Mouse (Mus musculus) embryonic facial prominence, embryonic 14.5 days (tissue): ENCODE measurements around the gene Gprin1. TPM values are rescaled to one million over a fixed set of nuclear protein-coding genes. Genes with fewer than 3 reads are reported as not detected.
"Not testable (repeated sequence)": the region's sequence is repeated elsewhere in the genome, so short reads cannot be mapped to it uniquely, and the experiment has no call there.

ENCODE experiments used
- ATAC-seq: fragments of 200-750 bp; cut with Nextera tagmentation; 2 replicates; pipeline ENCODE4 v1.8.0; 2017; ENCODE audit warnings: low read depth, moderate number of reproducible peaks, moderate TSS enrichment
- DNase-seq: peaks from one replicate; pipeline ENCODE4 v3.0.0-alpha.2; 2015; ENCODE audit warnings: low spot score
- H3K27ac ChIP-seq: fragments of 300-500 bp; sonication (generic); replicated peaks from 2 replicates; pipeline ENCODE4 v1.5.1; 2014; ENCODE audit warnings: low read depth, mild to moderate bottlenecking, low read length, moderate library complexity
- H3K27me3 ChIP-seq: fragments of 300-500 bp; sonication (generic); replicated peaks from 2 replicates; pipeline ENCODE4 v1.6.1; 2014; ENCODE audit warnings: low read length; ENCODE audit not compliant: control insufficient read depth, insufficient read depth
- H3K36me3 ChIP-seq: fragments of 300-500 bp; sonication (generic); 2 replicates; pipeline ENCODE4 v1.6.1; 2014; ENCODE audit warnings: low read length, mixed read lengths; ENCODE audit not compliant: control insufficient read depth, insufficient read depth
- H3K4me1 ChIP-seq: fragments of 300-500 bp; sonication (generic); 2 replicates; pipeline ENCODE4 v1.6.1; 2014; ENCODE audit warnings: antibody characterized with exemption, low read length; ENCODE audit not compliant: control insufficient read depth, insufficient read depth
- H3K4me2 ChIP-seq: fragments of 300-500 bp; sonication (generic); 2 replicates; pipeline ENCODE4 v1.6.1; 2014; ENCODE audit warnings: low read depth, mild to moderate bottlenecking, low read length, moderate library complexity, mixed read lengths
- H3K4me3 ChIP-seq: fragments of 300-500 bp; sonication (generic); 2 replicates; pipeline ENCODE4 v1.5.1; 2014; ENCODE audit warnings: low read depth, mild to moderate bottlenecking, low read length
- H3K9ac ChIP-seq: fragments of 300-500 bp; sonication (generic); 2 replicates; pipeline ENCODE4 v1.6.1; 2014; ENCODE audit warnings: low read depth, mild to moderate bottlenecking, low read length, moderate library complexity, mixed read lengths
- H3K9me3 ChIP-seq: fragments of 300-500 bp; sonication (generic); 2 replicates; pipeline ENCODE4 v1.6.1; 2016; ENCODE audit warnings: low read length; ENCODE audit not compliant: control insufficient read depth
- WGBS: fragments of 180-500 bp; shearing (Covaris S2); extraction: QIAGEN DNeasy Blood & Tissue Kit; methylation state at CpG from one replicate; pipeline ENCODE4 v1.1.7; 2014; 5-methylcytosine and 5-hydroxymethylcytosine counted together
- polyA plus RNA-seq: library from polyadenylated mRNA; unstranded; fragments of >200 nt; fragmentation: Nextera tagmentation; extraction: Ambion mirVana; gene quantifications from 2 replicates; pipeline ENCODE4 v1.2.1, GENCODE M21; 2014

Gprin1 gene
- polyA plus RNA-seq, 1 experiment from 2014 or later, result 1.4 TPM

DNA sequence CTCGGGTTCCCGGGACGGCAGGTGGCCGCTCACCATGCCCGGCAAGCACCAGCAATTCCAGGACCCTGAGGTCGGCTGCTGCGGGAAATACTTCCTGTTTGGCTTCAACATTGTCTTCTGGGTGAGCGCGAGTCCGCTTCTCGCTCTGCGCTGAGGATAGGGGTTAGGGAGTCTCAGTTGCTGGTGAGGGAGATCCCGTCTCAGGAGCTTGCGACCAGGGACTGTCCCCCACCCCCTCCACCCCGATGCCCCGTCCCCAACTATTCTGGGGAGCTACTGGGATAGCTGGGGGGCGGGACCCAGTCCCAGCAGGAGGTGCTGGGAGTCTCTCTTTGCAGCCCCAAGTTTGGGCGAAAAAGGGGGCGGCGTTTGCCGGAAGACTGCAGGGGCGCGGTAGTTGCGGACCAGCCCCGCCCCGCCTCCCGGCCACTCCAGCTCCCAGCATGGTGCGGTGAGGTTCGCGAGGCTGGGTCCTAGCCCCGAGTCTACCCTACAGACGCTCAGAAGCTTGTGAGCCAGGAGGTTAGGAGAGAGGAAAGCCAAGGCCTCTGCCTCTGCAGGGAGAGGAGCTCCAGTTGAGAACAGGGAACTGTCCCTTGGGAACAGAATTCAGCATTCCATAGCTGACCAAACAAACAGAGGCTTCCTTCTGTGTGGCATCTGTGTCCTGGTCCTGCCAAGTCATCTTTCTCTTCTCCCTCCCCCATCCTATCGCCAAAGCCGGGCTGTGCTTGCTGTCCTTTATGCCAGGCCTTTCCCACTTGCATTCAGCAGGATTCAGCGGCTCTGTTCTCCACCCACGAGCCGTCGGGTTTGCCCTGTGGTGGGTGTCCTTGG is 40.1 kb upstream of the Gprin1 start:
- Histone ChIP-seq H3K9ac (peak overlapping the region; percentile 58), H3K27me3 (peaks cover 17% of the 10 kb centered on the region), H3K27ac (no peak overlapping the region), H3K36me3 (no peaks in the 10 kb centered on the region), H3K9me3 (no peaks in the 10 kb centered on the region), H3K4me3 (peak overlapping the region; percentile 60), H3K4me2 (peak overlapping the region; percentile 99), H3K4me1 (peaks cover 13% of the 10 kb centered on the region)
- WGBS, result 2% methylated on average over 28 of the region's 38 CpGs
- ATAC-seq (peak; percentile 48), DNase-seq (peak; percentile 33)

DNA sequence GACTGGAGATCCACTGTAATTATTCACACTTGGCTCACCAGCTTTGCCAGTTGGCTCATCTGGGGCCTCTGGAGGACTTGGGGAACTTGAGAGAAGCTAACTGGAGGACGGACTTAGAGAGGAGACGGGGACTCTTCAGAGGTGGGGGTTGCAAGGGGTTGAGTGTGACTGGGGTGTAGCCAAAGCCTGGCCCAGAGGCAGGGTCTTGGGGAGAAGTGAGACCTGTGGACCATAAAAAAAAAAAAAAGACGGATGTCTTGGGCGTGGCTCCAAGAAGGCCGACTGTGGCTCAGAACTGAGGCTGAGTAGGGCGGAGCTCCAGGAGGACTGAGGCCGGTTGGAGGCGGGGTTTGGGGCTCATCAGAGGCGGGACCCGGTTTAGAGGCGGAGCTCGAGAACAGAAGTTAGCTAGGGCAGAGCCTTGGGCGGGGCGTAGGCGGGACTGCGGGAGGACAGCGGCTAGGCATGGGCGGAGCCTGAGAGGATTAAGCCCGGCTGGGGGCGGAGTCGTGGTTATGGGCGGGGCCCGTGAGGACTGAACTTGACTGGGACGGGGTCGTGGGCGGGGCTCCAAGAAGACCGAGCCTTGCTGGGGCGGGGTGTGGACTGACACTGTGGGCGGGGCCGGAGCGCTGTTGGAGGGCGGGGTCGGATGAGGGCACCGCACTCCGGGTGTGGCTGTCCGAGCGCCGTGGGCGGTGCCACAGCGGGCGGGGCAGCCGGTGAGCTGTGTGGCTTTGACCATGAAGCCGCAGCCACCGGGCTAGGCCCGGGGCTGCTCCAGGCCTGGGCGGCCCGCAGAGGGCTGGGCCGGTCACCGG is 39.3 kb upstream of the Gprin1 start, which contains the start of gene Tspan17:
Gene Tspan17 (plus strand): TSS at position 638 of the 821 bp plus-strand sequence.
- Histone ChIP-seq H3K4me1 (peaks cover 13% of the 10 kb centered on the region), H3K9me3 (no peaks in the 10 kb centered on the region), H3K4me3 (peak within 1 kb of the TSS; percentile 60), H3K4me2 (peak within 1 kb of the TSS; percentile 99), H3K27me3 (peaks cover 17% of the 10 kb centered on the region), H3K9ac (peak within 1 kb of the TSS; percentile 58), H3K27ac (no peak within 1 kb of the TSS), H3K36me3 (no peaks in the 10 kb centered on the region)
- 5% methylated on average over 21 of the region's 49 CpGs for WGBS
- ATAC-seq (peak; percentile 85), DNase-seq (peak; percentile 96)

DNA sequence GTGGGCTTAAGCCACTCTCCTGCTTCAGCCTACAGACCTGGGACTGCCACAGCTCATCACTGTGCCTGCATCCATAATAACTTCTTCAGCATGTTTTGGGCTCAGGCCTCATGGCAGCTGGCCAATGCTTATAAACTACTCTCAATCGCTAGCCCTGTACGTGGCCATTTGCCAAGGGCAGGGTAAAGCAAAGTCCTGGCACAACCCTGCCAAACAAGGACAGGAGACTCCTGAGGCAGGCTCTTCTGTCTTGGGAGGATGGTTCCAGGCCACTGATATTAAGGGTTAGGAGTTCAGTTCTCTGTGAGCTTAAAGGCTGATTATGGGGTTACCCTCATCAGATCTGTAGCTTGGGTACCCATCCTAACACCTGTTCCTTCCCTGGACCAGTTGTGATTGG is 37.9 kb upstream of the Gprin1 start:
- not testable (repeated sequence) for H3K36me3 ChIP-seq, H3K9me3 ChIP-seq, ATAC-seq, DNase-seq, H3K9ac ChIP-seq, H3K4me3 ChIP-seq, H3K4me2 ChIP-seq, H3K27ac ChIP-seq
- Histone ChIP-seq H3K4me1 (peaks cover 13% of the 10 kb centered on the region), H3K27me3 (peaks cover 17% of the 10 kb centered on the region)
- 68% methylated on average over 2 of the region's 2 CpGs for WGBS

DNA sequence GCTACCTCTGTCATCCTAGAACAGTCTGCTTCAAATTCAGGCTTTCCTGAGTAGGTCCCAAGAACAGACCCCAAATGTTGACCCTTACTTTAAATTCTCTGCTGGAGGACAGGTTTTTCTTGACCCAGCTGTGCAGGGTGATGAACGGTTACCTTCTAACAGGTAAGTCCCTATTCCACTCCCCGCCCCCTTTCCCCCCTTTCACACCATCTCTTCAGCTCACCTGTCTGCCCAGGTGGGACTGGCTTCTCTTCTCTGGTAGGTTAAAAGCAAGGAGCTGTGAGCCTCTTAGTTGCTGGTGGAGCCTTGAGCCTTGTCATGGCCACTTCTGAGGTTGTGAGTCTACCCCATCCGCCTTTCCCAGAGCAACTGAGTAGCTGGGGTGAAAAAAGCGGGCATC is 34.0 kb upstream of the Gprin1 start, which contains the start of gene Eif4e1b:
Gene Eif4e1b (plus strand): TSS at position 301 of the 400 bp plus-strand sequence.
- no peak within 1 kb of the TSS for H3K9ac ChIP-seq
- 82% methylated on average over 4 of the region's 4 CpGs for WGBS
- ATAC-seq, result no peak
- H3K36me3 ChIP-seq, result no peaks in the 10 kb centered on the region
- no peak within 1 kb of the TSS for H3K4me2 ChIP-seq
- H3K4me3 ChIP-seq, result no peak within 1 kb of the TSS
- no peak for DNase-seq
- H3K27me3 ChIP-seq, result no peaks in the 10 kb centered on the region
- H3K9me3 ChIP-seq, result no peaks in the 10 kb centered on the region
- no peak within 1 kb of the TSS for H3K27ac ChIP-seq
- H3K4me1 ChIP-seq, result no peaks in the 10 kb centered on the region

DNA sequence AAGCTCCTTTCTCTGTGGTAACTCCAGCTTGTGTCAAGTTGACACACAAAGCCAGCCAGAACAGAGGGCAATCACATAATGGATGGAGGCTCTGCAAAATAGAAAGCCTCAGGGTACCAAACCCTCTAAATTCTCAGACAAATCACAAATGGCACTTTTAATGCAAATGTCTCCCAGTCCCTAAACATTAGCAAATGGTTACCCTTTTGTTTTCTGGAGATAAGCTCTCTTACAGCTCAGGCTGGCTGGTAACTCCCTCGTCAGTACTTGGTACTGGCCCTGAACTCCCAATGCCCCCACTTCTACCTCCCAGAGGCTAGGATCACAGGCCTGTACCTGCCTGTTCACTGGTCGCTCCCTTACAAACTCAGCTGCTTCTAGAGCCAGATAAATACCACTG is 33.6 kb upstream of the Gprin1 start:
- no peaks in the 10 kb centered on the region for H3K27me3 ChIP-seq
- no peak overlapping the region for H3K27ac ChIP-seq
- no peak overlapping the region for H3K4me2 ChIP-seq
- 52% methylated on average over 2 of the region's 2 CpGs for WGBS
- H3K4me1 ChIP-seq, result no peaks in the 10 kb centered on the region
- H3K9me3 ChIP-seq, result no peaks in the 10 kb centered on the region
- H3K4me3 ChIP-seq, result no peak overlapping the region
- no peak for DNase-seq
- no peaks in the 10 kb centered on the region for H3K36me3 ChIP-seq
- no peak for ATAC-seq
- no peak overlapping the region for H3K9ac ChIP-seq

DNA sequence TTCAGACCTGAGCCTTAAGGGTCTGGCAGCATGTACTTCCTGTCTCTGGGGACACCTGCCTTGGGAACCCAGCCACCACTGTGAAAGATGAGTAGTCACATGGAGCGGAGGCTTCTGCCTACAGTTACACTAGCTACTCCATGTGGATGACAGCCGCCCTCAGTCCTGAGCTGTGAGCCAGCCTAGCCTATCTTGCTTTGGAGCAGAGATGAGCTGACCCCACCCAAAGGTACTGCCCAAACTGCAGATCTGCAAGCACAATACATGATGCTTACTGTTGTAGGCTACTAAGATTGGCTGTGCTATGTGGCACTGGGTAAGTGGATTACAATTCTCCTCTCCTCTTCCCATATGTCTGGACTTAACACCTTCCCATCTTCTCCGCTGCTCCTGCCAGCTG is 31.4 kb upstream of the Gprin1 start:
- Histone ChIP-seq H3K4me3 (no peak overlapping the region), H3K9ac (no peak overlapping the region), H3K27me3 (no peaks in the 10 kb centered on the region), H3K27ac (0 out of 2 replicates have a peak overlapping the region, but pooled peaks have one; percentile 21), H3K4me1 (no peaks in the 10 kb centered on the region), H3K9me3 (no peaks in the 10 kb centered on the region), H3K36me3 (no peaks in the 10 kb centered on the region), H3K4me2 (no peak overlapping the region)
- no peak for ATAC-seq
- 70% methylated on average over 3 of the region's 3 CpGs for WGBS
- DNase-seq, result no peak

DNA sequence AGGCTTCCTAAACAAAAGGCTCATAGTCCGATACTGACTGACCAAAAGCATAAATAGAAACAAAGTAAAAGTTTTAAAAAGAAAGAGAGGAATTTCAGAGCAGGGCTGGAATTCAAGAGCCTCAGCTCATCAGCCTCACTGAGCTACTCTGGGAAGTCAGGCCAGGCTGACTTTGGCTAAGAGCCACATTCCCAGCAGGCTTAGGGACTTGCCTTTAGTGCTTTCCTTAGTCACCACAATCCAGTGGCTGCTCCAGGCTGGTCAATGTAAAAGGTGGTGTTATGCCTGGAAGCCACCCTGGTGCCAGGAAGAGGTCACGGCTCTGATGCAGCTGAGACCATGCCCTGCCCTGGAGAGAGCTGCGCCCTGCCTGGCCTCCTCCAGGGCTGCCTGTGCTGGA is 30.9 kb upstream of the Gprin1 start:
- H3K4me1 ChIP-seq, result no peaks in the 10 kb centered on the region
- DNase-seq (peak; percentile 64), ATAC-seq (no peak; the same call in 1 of the 2 replicates)
- no peaks in the 10 kb centered on the region for H3K27me3 ChIP-seq
- WGBS, result 79% methylated on average over 3 of the region's 3 CpGs
- H3K9ac ChIP-seq, result no peak overlapping the region
- H3K36me3 ChIP-seq, result no peaks in the 10 kb centered on the region
- no peaks in the 10 kb centered on the region for H3K9me3 ChIP-seq
- 0 out of 2 replicates have a peak overlapping the region, but pooled peaks have one; percentile 21 for H3K27ac ChIP-seq
- H3K4me3 ChIP-seq, result no peak overlapping the region
- no peak overlapping the region for H3K4me2 ChIP-seq

DNA sequence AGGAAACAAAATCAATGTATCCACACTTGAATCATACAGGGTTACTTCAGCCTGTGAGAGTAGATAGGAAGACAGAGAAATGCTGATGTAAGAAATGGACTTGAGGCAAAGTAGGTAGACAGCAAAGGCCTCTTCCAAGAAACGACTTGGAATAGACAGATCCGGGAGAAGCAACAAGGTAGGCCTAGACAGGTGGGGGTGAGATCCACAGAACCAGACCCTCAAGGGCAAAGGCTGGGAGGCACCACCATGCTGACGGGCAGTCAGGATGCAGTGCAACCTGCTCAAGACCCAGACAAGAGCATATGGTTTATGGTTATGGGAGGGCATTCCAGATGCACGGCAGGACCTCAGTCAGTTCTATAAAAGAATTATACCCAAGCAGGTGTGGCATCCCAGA is 17.3 kb upstream of the Gprin1 start:
- Histone ChIP-seq H3K9me3 (no peaks in the 10 kb centered on the region), H3K36me3 (no peaks in the 10 kb centered on the region), H3K4me1 (peaks cover 10% of the 10 kb centered on the region), H3K4me3 (no peak overlapping the region), H3K9ac (no peak overlapping the region), H3K27ac (no peak overlapping the region), H3K4me2 (no peak overlapping the region), H3K27me3 (peaks cover 53% of the 10 kb centered on the region)
- 90% methylated on average over 4 of the region's 4 CpGs for WGBS
- ATAC-seq (no peak), DNase-seq (no peak)
